ENCODE assay signal across 22 mouse cellular contexts in the genomic region with DNA sequence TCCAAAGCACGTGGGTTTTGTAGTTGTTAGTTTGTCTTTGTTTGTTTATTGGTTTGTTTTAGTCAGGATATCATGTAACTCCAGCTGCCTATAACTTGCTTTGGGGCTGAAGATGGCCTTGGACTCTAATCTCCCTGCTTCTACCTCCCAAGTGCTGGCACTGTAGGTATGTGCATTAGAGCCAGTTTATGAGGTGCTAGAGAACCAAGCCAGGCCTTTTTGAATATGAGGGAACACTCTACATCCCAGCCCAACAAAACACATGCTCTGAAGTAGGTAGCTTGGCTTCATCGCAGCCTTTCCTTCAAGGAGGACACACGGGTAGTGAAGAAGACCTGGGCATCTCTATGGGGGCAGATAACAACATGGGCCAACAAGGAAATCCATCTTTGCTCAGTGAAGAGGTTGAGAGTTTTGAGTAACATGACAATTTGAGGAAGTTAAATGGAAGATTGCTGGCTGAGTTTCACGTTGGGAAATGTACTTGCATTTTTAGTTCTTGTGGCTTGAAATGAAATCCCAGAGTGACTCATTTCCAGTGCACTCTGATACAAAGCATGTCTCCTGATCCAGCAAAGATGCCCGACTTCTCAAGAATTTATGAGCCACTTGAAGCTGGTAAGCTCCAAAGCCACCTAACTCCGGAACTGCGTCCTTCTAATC. TPM values are rescaled to one million over a fixed set of nuclear protein-coding genes. Genes with fewer than 3 reads are reported as not detected.
A peak's percentile ranks its signal among the peaks of the same experiment; 100 is the strongest.
DNase-seq lines count a peak whose midpoint lies in the region; ATAC-seq and TF ChIP-seq lines count a peak whose summit lies in the region.
"Had no signal": no experiment of that assay in that cellular context is flagged by ENCODE, and none has a peak within 500 bp of the region (broad histone marks: within the 10 kb centered on the region; RNA-seq: fewer than 3 reads in every experiment).

No protein-coding gene starts in this region.

- in situ Hi-C loops in Patski (cut with MboI; ENCODE audit: low pct_unique_long_range_greater_than_20kb), result no loop called here

- no peak overlapping the region for H3K4me3 ChIP-seq in limb, embryonic 12.5 days (replicated peaks)
- no peak overlapping the region for H3K4me3 ChIP-seq in limb, embryonic 10.5 days
- H3K4me3 ChIP-seq: heart, embryonic 12.5 days; liver, embryonic 12.5 days; lung, embryonic 15.5 days; midbrain, embryonic 10.5 days; neural tube, embryonic 15.5 days had no signal

- DNase-seq in limb, embryonic 10.5 days (ENCODE audit: low spot score), result no peak
- no peak for DNase-seq in Patski (ENCODE audit: low read depth, low spot score)
- peak; percentile 43 for DNase-seq in induced T-regulatory cell, adult 2 months (ENCODE audit: low read depth)
- no peak for DNase-seq in B cell, adult 2 months
- DNase-seq in kidney, postnatal 25 days, result no peak
- DNase-seq in frontal cortex, postnatal 36 days (ENCODE audit: low spot score in 2 of 2), result no peak
- DNase-seq: adrenal gland, adult 2 months; cerebellum, adult 11-12 months; gastrocnemius, postnatal 25 days; heart, postnatal 36 days; kidney, adult 2 months; kidney, postnatal 4 days; thymus, adult 18-20 months had no signal

- H3K27ac ChIP-seq in limb, embryonic 12.5 days, result peak overlapping the region; percentile 54; the same call in 1 of the 2 replicates
- no peak overlapping the region for H3K27ac ChIP-seq in limb, embryonic 10.5 days
- H3K27ac ChIP-seq: liver, embryonic 12.5 days; lung, embryonic 15.5 days; midbrain, embryonic 10.5 days; neural tube, embryonic 15.5 days had no signal

- no peaks in the 10 kb centered on the region for H3K36me3 ChIP-seq in limb, embryonic 12.5 days
- H3K36me3 ChIP-seq in limb, embryonic 10.5 days, result no peaks in the 10 kb centered on the region
- H3K36me3 ChIP-seq: G1E; heart, embryonic 12.5 days; liver, embryonic 12.5 days; lung, embryonic 15.5 days; midbrain, embryonic 10.5 days; neural tube, embryonic 15.5 days had no signal

- H3K4me2 ChIP-seq in limb, embryonic 12.5 days, result no peak overlapping the region
- H3K4me2 ChIP-seq: heart, embryonic 12.5 days; liver, embryonic 12.5 days; lung, embryonic 15.5 days; neural tube, embryonic 15.5 days had no signal

- CTCF ChIA-PET in Patski (lab: Charles Lee), result interaction anchor here (0.8 to 2.6 kb wide), 2 partner anchors 9 to 14 kb away, joined by 3 to 5 read pairs; no protein-coding TSS in a partner anchor

- no peaks in the 10 kb centered on the region for H3K9me3 ChIP-seq in limb, embryonic 12.5 days
- no peaks in the 10 kb centered on the region for H3K9me3 ChIP-seq in limb, embryonic 10.5 days (replicated peaks)
- H3K9me3 ChIP-seq: G1E; heart, embryonic 12.5 days; liver, embryonic 12.5 days; lung, embryonic 15.5 days; midbrain, embryonic 10.5 days; neural tube, embryonic 15.5 days had no signal

- no peaks in the 10 kb centered on the region for H3K27me3 ChIP-seq in limb, embryonic 12.5 days
- H3K27me3 ChIP-seq in limb, embryonic 10.5 days (ENCODE audit: low read depth, poor library complexity, severe bottlenecking), result no peaks in the 10 kb centered on the region
- H3K27me3 ChIP-seq in Patski, result no peaks in the 10 kb centered on the region
- H3K27me3 ChIP-seq: heart, embryonic 12.5 days; lung, embryonic 15.5 days; neural tube, embryonic 15.5 days had no signal

- H3K4me1 ChIP-seq in limb, embryonic 12.5 days (replicated peaks), result peaks cover 23% of the 10 kb centered on the region
- H3K4me1 ChIP-seq in limb, embryonic 10.5 days, result peaks cover 18% of the 10 kb centered on the region

- WGBS in limb, embryonic 12.5 days, result 67% methylated on average over 7 of the region's 7 CpGs
- WGBS in limb, embryonic 10.5 days, result 85% methylated on average over 7 of the region's 7 CpGs

- ATAC-seq in limb, embryonic 12.5 days (ENCODE audit: insufficient number of reproducible peaks, insufficient read depth, low FRiP score, low TSS enrichment, low read depth), result no peak; the same call in 1 of the 2 replicates
- peak; percentile 41 for ATAC-seq in Patski
- ATAC-seq in monocyte, adult 5-6 weeks (replicated peaks; ENCODE audit: insufficient number of reproducible peaks, low FRiP score, low TSS enrichment, poor library complexity, severe bottlenecking), result peak; percentile 29
- ATAC-seq: hindbrain, embryonic 16.5 days; liver, embryonic 12.5 days had no signal

- no peak overlapping the region for H3K9ac ChIP-seq in limb, embryonic 12.5 days (replicated peaks)
- H3K9ac ChIP-seq: heart, embryonic 12.5 days; liver, embryonic 12.5 days; lung, embryonic 15.5 days; neural tube, embryonic 15.5 days had no signal

- POLR2A ChIA-PET in Patski (lab: Charles Lee), result interaction anchor here (1.1 to 1.3 kb wide), 2 partner anchors 114 to 128 kb away, joined by 3 read pairs; no protein-coding TSS in a partner anchor

- no peak for TF ChIP-seq CTCF in Patski (IDR thresholded peaks at IDR 0.05)

RNA-seq across cellular contexts. Expression of gene Il6st, which starts 20.9 kb away (rescaled TPM):
- 25.7 and 31.1 TPM in 2 replicates for polyA plus RNA-seq in limb, embryonic 12.5 days (2016; fragmentation: Nextera tagmentation; extraction: Ambion mirVana)
- polyA plus RNA-seq in limb, embryonic 10.5 days (2016; fragmentation: Nextera tagmentation; extraction: Ambion mirVana), result 16.1 and 21.3 TPM in 2 replicates
- 125 TPM for polyA plus RNA-seq in Patski (2021)
- total RNA-seq in monocyte, adult 5-6 weeks (2017), result 23.5 to 26.3 TPM (median 23.8 TPM) in 3 replicates
